Mouse (Mus musculus) embryonic facial prominence, embryonic 13.5 days (tissue): ENCODE results near the gene Pld1. TPM values are rescaled to one million over a fixed set of nuclear protein-coding genes. Genes with fewer than 3 reads are reported as not detected.

Experiments
- ATAC-seq: fragments of 200-750 bp; cut with Nextera tagmentation; 2 replicates; pipeline ENCODE4 v1.8.0; 2017; ENCODE audit warnings: low read depth; ENCODE audit not compliant: insufficient number of reproducible peaks, insufficient read depth, low FRiP score, low TSS enrichment
- H3K27ac ChIP-seq: fragments of 300-500 bp; sonication (generic); 2 replicates; pipeline ENCODE4 v1.5.1; 2015; ENCODE audit warnings: moderate library complexity, mild to moderate bottlenecking, inconsistent platforms
- H3K27me3 ChIP-seq: fragments of 300-500 bp; sonication (generic); 2 replicates; pipeline ENCODE4 v1.6.1; 2015; ENCODE audit warnings: mild to moderate bottlenecking, inconsistent platforms
- H3K36me3 ChIP-seq: fragments of 300-500 bp; sonication (generic); 2 replicates; pipeline ENCODE4 v1.6.1; 2015; ENCODE audit warnings: mild to moderate bottlenecking, inconsistent platforms
- H3K4me1 ChIP-seq: fragments of 300-500 bp; sonication (generic); 2 replicates; pipeline ENCODE4 v1.6.1; 2015; ENCODE audit warnings: inconsistent platforms
- H3K4me2 ChIP-seq: fragments of 300-500 bp; sonication (generic); 2 replicates; pipeline ENCODE4 v1.6.1; 2015; ENCODE audit warnings: moderate library complexity, mild to moderate bottlenecking, inconsistent platforms
- H3K4me3 ChIP-seq: fragments of 300-500 bp; sonication (generic); 2 replicates; pipeline ENCODE4 v1.5.1; 2015; ENCODE audit warnings: mild to moderate bottlenecking, inconsistent platforms
- H3K9ac ChIP-seq: fragments of 300-500 bp; sonication (generic); 2 replicates; pipeline ENCODE4 v1.6.1; 2015; ENCODE audit warnings: mild to moderate bottlenecking, inconsistent platforms
- H3K9me3 ChIP-seq: fragments of 300-500 bp; sonication (generic); 2 replicates; pipeline ENCODE4 v1.6.1; 2016; ENCODE audit warnings: inconsistent platforms
- WGBS: fragments of 180-500 bp; shearing (Covaris S2); methylation state at CpG from one replicate; pipeline ENCODE4 v1.1.7; 2015; ENCODE audit warnings: mixed read lengths; 5-methylcytosine and 5-hydroxymethylcytosine counted together
- polyA plus RNA-seq: library from polyadenylated mRNA; unstranded; fragments of >200 nt; fragmentation: Nextera tagmentation; extraction: Ambion mirVana; gene quantifications from 2 replicates; pipeline ENCODE4 v1.2.1, GENCODE M21; 2015

Gene Pld1
- polyA plus RNA-seq, 1 experiment from 2014 or later: 4.6 TPM

DNA sequence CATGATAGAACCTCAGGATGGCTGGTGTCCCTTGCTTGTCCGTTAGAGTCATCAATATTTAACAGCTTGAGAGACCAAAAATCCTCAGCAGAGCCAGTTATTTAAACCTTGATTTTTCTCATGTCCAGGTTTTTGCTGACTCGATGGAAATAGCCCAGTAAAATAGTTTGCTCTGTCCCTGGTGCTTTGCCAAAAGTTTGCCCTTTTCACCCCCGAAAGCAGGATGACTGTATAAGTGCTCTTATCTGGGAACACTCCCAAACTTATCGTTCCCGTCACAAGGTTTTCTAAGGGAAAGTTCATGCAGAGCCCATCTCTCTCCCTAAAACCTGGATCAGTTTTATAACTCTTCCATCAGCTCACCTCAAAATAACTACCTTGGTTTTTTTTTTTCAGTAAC is 173.0 kb downstream of the Pld1 start:
- no peak for ATAC-seq
- H3K4me3 ChIP-seq: no peak overlapping the region
- H3K27me3 ChIP-seq: no peaks in the 10 kb centered on the region
- no peak overlapping the region for H3K27ac ChIP-seq
- H3K9me3 ChIP-seq: no peaks in the 10 kb centered on the region
- no peak overlapping the region for H3K4me2 ChIP-seq
- H3K36me3 ChIP-seq: no peaks in the 10 kb centered on the region
- WGBS: 74% methylated on average over 5 of the region's 5 CpGs
- H3K4me1 ChIP-seq: no peaks in the 10 kb centered on the region
- no peak overlapping the region for H3K9ac ChIP-seq

GRCm38 (mm10) chr3:28113881-28114280 is 175.4 kb downstream of the Pld1 start:
- no peak for ATAC-seq
- Histone ChIP-seq H3K9me3 (no peaks in the 10 kb centered on the region), H3K36me3 (no peaks in the 10 kb centered on the region), H3K9ac (no peak overlapping the region), H3K4me1 (no peaks in the 10 kb centered on the region), H3K27me3 (no peaks in the 10 kb centered on the region), H3K4me3 (no peak overlapping the region), H3K4me2 (no peak overlapping the region), H3K27ac (no peak overlapping the region)
- 95% methylated on average over 2 of the region's 2 CpGs for WGBS

DNA sequence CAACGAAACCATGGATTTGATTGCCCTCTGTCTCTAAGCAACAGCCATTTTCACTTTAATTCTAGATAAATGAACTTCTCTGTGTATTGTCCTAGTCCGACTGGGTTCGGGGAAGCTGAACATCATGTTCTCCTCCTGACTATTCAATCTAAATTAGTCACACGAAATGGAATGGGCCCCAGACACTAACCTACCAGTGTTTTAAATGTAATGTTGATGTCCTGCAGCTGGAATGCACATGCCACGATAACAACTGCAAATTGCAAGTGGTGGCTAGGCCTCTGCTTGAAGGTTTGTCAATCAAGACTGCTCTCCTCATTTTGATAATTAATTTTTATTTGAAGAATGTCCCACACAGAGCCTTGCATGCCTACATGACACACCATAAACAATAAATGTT is 203.2 kb downstream of the Pld1 start:
- 74% methylated on average over 5 of the region's 5 CpGs for WGBS
- ATAC-seq: no peak
- no peak overlapping the region for H3K4me2 ChIP-seq
- no peaks in the 10 kb centered on the region for H3K9me3 ChIP-seq
- no peak overlapping the region for H3K9ac ChIP-seq
- H3K4me3 ChIP-seq: no peak overlapping the region
- H3K4me1 ChIP-seq: no peaks in the 10 kb centered on the region
- no peaks in the 10 kb centered on the region for H3K27me3 ChIP-seq
- no peaks in the 10 kb centered on the region for H3K36me3 ChIP-seq
- H3K27ac ChIP-seq: no peak overlapping the region

GRCm38 (mm10) chr3:28142121-28142520 is 203.6 kb downstream of the Pld1 start:
- no peaks in the 10 kb centered on the region for H3K27me3 ChIP-seq
- no peaks in the 10 kb centered on the region for H3K9me3 ChIP-seq
- no peak for ATAC-seq
- 62% methylated on average over 2 of the region's 2 CpGs for WGBS
- H3K4me2 ChIP-seq: no peak overlapping the region
- H3K9ac ChIP-seq: no peak overlapping the region
- no peak overlapping the region for H3K4me3 ChIP-seq
- H3K27ac ChIP-seq: no peak overlapping the region
- H3K4me1 ChIP-seq: no peaks in the 10 kb centered on the region
- H3K36me3 ChIP-seq: no peaks in the 10 kb centered on the region

DNA sequence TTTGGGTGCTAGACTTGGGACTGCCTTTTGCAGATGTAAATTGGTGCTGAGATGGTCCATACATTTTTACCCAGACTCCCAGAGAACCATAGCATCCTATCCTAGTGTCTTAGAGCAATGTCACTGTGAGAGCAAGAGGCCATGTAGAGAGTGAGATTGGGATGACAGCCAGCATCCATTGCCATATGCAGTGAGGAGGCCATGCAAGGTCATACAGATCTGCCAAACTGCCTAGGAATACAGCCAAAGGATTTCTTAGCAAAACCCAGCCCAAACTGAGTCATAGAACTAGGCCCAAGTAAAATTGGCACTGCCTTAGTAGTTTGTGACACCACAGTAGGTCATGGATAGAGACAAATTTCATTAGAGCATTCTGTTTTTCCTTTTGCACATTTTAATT is 206.2 kb downstream of the Pld1 start:
- H3K9me3 ChIP-seq: no peaks in the 10 kb centered on the region
- H3K27ac ChIP-seq: no peak overlapping the region
- no peaks in the 10 kb centered on the region for H3K4me1 ChIP-seq
- no peaks in the 10 kb centered on the region for H3K27me3 ChIP-seq
- no peak overlapping the region for H3K9ac ChIP-seq
- no peaks in the 10 kb centered on the region for H3K36me3 ChIP-seq
- no peak overlapping the region for H3K4me2 ChIP-seq
- no peak overlapping the region for H3K4me3 ChIP-seq
- ATAC-seq: no peak

- WGBS: 87% methylated on average over 3 of the region's 3 CpGs
- H3K27ac ChIP-seq: no peak overlapping the region
- no peak for ATAC-seq
Observed at GRCm38 (mm10) chr3:28145461-28145860, 207.0 kb downstream of the Pld1 start.

DNA sequence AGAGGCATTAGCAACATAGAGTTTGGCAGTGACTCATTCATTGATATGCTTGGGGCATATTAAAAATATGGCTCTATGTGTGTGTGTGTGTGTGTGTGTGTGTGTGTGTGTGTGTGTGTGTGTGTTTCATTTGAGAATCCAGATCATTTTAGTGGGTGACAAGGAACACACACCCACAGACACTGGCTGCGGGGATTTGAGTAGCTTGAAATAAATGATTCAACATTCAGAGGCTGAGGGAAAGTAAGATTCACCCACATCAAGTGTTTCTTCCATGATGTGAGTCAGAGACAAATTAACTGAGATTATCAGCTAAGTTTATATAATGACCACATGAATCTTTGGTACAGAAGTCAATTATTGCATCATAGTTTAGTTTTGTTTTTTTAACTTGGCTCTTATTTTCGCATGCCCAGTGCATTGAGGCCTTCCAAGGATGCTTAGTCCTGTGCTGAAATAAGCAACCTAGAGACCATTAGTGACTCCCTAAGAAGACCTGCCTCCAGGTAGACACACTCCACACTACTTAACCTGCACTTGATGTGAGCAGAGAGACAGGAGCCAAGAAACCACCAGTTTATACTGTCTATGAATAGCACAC is 211.3 kb downstream of the Pld1 start:
- Histone ChIP-seq H3K4me1 (no peaks in the 10 kb centered on the region), H3K27me3 (no peaks in the 10 kb centered on the region), H3K27ac (no peak overlapping the region), H3K9ac (no peak overlapping the region), H3K36me3 (no peaks in the 10 kb centered on the region), H3K4me2 (no peak overlapping the region), H3K9me3 (0 out of 2 replicates have a peak, but pooled peaks cover 3% of the 10 kb centered on the region), H3K4me3 (no peak overlapping the region)
- no peak for ATAC-seq
- WGBS: 94% methylated on average over 2 of the region's 2 CpGs

More at GRCm38 (mm10) chr3:28145461-28145860, 207.0 kb downstream of the Pld1 start:
- H3K9ac ChIP-seq: no peak overlapping the region
- no peak overlapping the region for H3K4me2 ChIP-seq
- H3K4me3 ChIP-seq: no peak overlapping the region
- H3K4me1 ChIP-seq: no peaks in the 10 kb centered on the region
- H3K9me3 ChIP-seq: no peaks in the 10 kb centered on the region
- no peaks in the 10 kb centered on the region for H3K36me3 ChIP-seq
- H3K27me3 ChIP-seq: no peaks in the 10 kb centered on the region

GRCm38 (mm10) chr3:28158006-28158405 is 219.5 kb downstream of the Pld1 start:
- Histone ChIP-seq H3K4me1 (no peaks in the 10 kb centered on the region), H3K9me3 (no peaks in the 10 kb centered on the region), H3K4me2 (no peak overlapping the region), H3K36me3 (no peaks in the 10 kb centered on the region), H3K4me3 (no peak overlapping the region), H3K9ac (no peak overlapping the region), H3K27me3 (no peaks in the 10 kb centered on the region), H3K27ac (no peak overlapping the region)
- 78% methylated on average over 2 of the region's 2 CpGs for WGBS
- no peak for ATAC-seq

DNA sequence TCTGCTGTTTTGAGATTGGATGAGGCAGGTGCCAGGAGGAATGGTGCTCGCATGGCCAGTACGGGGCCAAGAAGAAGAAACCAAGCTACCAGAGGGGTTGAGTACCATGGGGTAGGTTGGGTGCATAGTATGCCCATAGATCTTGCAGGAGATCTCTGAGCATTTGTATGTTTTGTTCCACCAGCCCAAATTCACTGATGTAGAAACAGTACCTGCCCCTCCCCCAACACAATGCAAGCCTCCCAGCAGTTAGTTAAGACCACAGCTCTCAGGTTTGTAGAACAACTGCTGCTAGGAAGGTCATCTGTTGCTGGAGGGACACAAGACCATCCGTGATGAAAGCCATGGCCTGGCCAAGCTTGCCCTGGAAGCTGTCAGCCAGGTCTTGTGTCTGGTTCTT is 220.4 kb downstream of the Pld1 start:
- Histone ChIP-seq H3K9ac (no peak overlapping the region), H3K27me3 (no peaks in the 10 kb centered on the region)
- no peak for ATAC-seq

GRCm38 (mm10) chr3:28162346-28162745 is 223.9 kb downstream of the Pld1 start:
- H3K9ac ChIP-seq: no peak overlapping the region
- H3K4me1 ChIP-seq: no peaks in the 10 kb centered on the region
- no peak for ATAC-seq
- H3K27me3 ChIP-seq: no peaks in the 10 kb centered on the region
- WGBS: 94% methylated on average over 4 of the region's 4 CpGs
- H3K4me3 ChIP-seq: no peak overlapping the region
- H3K4me2 ChIP-seq: no peak overlapping the region
- no peak overlapping the region for H3K27ac ChIP-seq
- no peaks in the 10 kb centered on the region for H3K9me3 ChIP-seq
- no peaks in the 10 kb centered on the region for H3K36me3 ChIP-seq

More for the DNA sequence above, 220.4 kb downstream of the Pld1 start:
- H3K4me3 ChIP-seq: no peak overlapping the region
- H3K36me3 ChIP-seq: no peaks in the 10 kb centered on the region
- H3K9me3 ChIP-seq: no peaks in the 10 kb centered on the region
- H3K4me2 ChIP-seq: no peak overlapping the region
- H3K4me1 ChIP-seq: no peaks in the 10 kb centered on the region
- 87% methylated on average over 3 of the region's 3 CpGs for WGBS
- no peak overlapping the region for H3K27ac ChIP-seq

GRCm38 (mm10) chr3:28164678-28165077 is 226.2 kb downstream of the Pld1 start:
- no peaks in the 10 kb centered on the region for H3K9me3 ChIP-seq

DNA sequence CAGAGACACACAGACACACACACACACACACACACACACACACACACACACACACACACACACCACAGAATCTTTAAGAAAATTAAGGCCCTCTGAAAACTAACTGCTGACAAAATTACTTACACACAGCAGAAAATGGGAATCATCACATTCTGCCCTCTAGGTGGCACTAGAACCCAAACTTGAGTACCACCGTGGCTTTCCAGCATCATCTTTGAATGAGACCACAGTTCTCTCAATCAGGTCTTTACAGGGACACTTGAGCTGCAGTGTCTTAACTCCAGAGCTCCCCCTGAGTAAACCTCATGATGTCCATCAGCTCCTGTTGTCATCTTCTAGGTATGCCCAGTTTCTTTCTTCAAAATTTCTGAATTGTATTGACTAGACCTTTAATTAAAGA is 227.1 kb downstream of the Pld1 start:
- Histone ChIP-seq H3K9me3 (no peaks in the 10 kb centered on the region), H3K27me3 (no peaks in the 10 kb centered on the region), H3K27ac (no peak overlapping the region), H3K4me3 (no peak overlapping the region), H3K9ac (no peak overlapping the region), H3K36me3 (no peaks in the 10 kb centered on the region), H3K4me2 (no peak overlapping the region), H3K4me1 (0 out of 2 replicates have a peak, but pooled peaks cover 4% of the 10 kb centered on the region)
- whole genome bisulfite sequencing: 0% methylated on average over 1 of the region's 1 CpGs
- no peak for ATAC-seq

More at GRCm38 (mm10) chr3:28164678-28165077, 226.2 kb downstream of the Pld1 start:
- H3K4me3 ChIP-seq: no peak overlapping the region
- WGBS: 34% methylated on average over 1 of the region's 1 CpGs
- H3K27ac ChIP-seq: no peak overlapping the region
- no peaks in the 10 kb centered on the region for H3K4me1 ChIP-seq
- H3K4me2 ChIP-seq: no peak overlapping the region
- no peak for ATAC-seq
- H3K27me3 ChIP-seq: no peaks in the 10 kb centered on the region
- no peak overlapping the region for H3K9ac ChIP-seq
- no peaks in the 10 kb centered on the region for H3K36me3 ChIP-seq
